Mouse (Mus musculus): ENCODE measurements around the gene Pan2. TPM values are rescaled to one million over a fixed set of nuclear protein-coding genes. Genes with fewer than 3 reads are reported as not detected.

Pan2 gene
- polyA plus RNA-seq, 1 experiment from 2014 or later: 26.1 TPM

GRCm38 (mm10) chr10:128359226-128359625, 56.1 kb downstream of the Pan2 start:
- no peak overlapping the region for H3K27ac ChIP-seq (ENCODE audit: low read length)
- WGBS: 61% methylated on average over 6 of the region's 6 CpGs
- no peaks in the 10 kb centered on the region for H3K9me3 ChIP-seq (replicated peaks; ENCODE audit: control insufficient read depth, low read length)
- no peaks in the 10 kb centered on the region for H3K4me1 ChIP-seq (ENCODE audit: control insufficient read depth, insufficient read depth, low read length)
- H3K4me3 ChIP-seq (ENCODE audit: low read length): no peak overlapping the region
- H3K27me3 ChIP-seq (ENCODE audit: control insufficient read depth, insufficient read depth, low read length): no peaks in the 10 kb centered on the region
- ATAC-seq (replicated peaks; ENCODE audit: extremely low read depth, insufficient read depth, low FRiP score): no peak
- no peak overlapping the region for H3K9ac ChIP-seq (ENCODE audit: low read length)
- no peak overlapping the region for H3K4me2 ChIP-seq (ENCODE audit: low read depth, low read length)
- peaks cover 54% of the 10 kb centered on the region for H3K36me3 ChIP-seq (ENCODE audit: control insufficient read depth, insufficient read depth)

- Histone ChIP-seq H3K9ac (ENCODE audit: low read length) (no peak overlapping the region), H3K4me1 (ENCODE audit: control insufficient read depth, insufficient read depth, low read length) (no peaks in the 10 kb centered on the region), H3K4me3 (ENCODE audit: low read length) (no peak overlapping the region), H3K27me3 (ENCODE audit: control insufficient read depth, insufficient read depth, low read length) (no peaks in the 10 kb centered on the region), H3K4me2 (ENCODE audit: low read depth, low read length) (no peak overlapping the region), H3K27ac (ENCODE audit: low read length) (0 out of 2 replicates have a peak overlapping the region, but pooled peaks have one; percentile 7), H3K36me3 (ENCODE audit: control insufficient read depth, insufficient read depth) (peaks cover 50% of the 10 kb centered on the region), H3K9me3 (replicated peaks; ENCODE audit: control insufficient read depth, low read length) (no peaks in the 10 kb centered on the region)
- WGBS: 69% methylated on average over 6 of the region's 6 CpGs
- no peak for ATAC-seq (replicated peaks; ENCODE audit: extremely low read depth, insufficient read depth, low FRiP score)
Measured at GRCm38 (mm10) chr10:128361836-128362235, 58.7 kb downstream of the Pan2 start.

GRCm38 (mm10) chr10:128362568-128362967, 59.4 kb downstream of the Pan2 start:
- Histone ChIP-seq H3K4me1 (ENCODE audit: control insufficient read depth, insufficient read depth, low read length) (peaks cover 3% of the 10 kb centered on the region), H3K4me3 (ENCODE audit: low read length) (no peak overlapping the region), H3K27ac (ENCODE audit: low read length) (no peak overlapping the region), H3K9me3 (replicated peaks; ENCODE audit: control insufficient read depth, low read length) (no peaks in the 10 kb centered on the region), H3K27me3 (ENCODE audit: control insufficient read depth, insufficient read depth, low read length) (no peaks in the 10 kb centered on the region), H3K9ac (ENCODE audit: low read length) (no peak overlapping the region), H3K36me3 (ENCODE audit: control insufficient read depth, insufficient read depth) (peaks cover 50% of the 10 kb centered on the region), H3K4me2 (ENCODE audit: low read depth, low read length) (no peak overlapping the region)
- 53% methylated on average over 3 of the region's 3 CpGs for WGBS
- no peak for ATAC-seq (replicated peaks; ENCODE audit: extremely low read depth, insufficient read depth, low FRiP score)

- H3K36me3 ChIP-seq (ENCODE audit: control insufficient read depth, insufficient read depth): peaks cover 14% of the 10 kb centered on the region; the same call in 1 of the 2 replicates
- no peaks in the 10 kb centered on the region for H3K27me3 ChIP-seq (ENCODE audit: control insufficient read depth, insufficient read depth, low read length)
- peak overlapping the region; percentile 97 for H3K4me2 ChIP-seq (ENCODE audit: low read depth, low read length)
- H3K4me3 ChIP-seq (ENCODE audit: low read length): peak overlapping the region; percentile 85
- no peak for ATAC-seq (replicated peaks; ENCODE audit: extremely low read depth, insufficient read depth, low FRiP score)
- peak overlapping the region; percentile 95 for H3K27ac ChIP-seq (ENCODE audit: low read length)
- H3K9me3 ChIP-seq (replicated peaks; ENCODE audit: control insufficient read depth, low read length): no peaks in the 10 kb centered on the region
- peaks cover 16% of the 10 kb centered on the region for H3K4me1 ChIP-seq (ENCODE audit: control insufficient read depth, insufficient read depth, low read length)
- 14% methylated on average over 19 of the region's 19 CpGs for WGBS
- peak overlapping the region; percentile 85 for H3K9ac ChIP-seq (ENCODE audit: low read length)
Measured at GRCm38 (mm10) chr10:128367899-128368401, 64.8 kb downstream of the Pan2 start.

DNA sequence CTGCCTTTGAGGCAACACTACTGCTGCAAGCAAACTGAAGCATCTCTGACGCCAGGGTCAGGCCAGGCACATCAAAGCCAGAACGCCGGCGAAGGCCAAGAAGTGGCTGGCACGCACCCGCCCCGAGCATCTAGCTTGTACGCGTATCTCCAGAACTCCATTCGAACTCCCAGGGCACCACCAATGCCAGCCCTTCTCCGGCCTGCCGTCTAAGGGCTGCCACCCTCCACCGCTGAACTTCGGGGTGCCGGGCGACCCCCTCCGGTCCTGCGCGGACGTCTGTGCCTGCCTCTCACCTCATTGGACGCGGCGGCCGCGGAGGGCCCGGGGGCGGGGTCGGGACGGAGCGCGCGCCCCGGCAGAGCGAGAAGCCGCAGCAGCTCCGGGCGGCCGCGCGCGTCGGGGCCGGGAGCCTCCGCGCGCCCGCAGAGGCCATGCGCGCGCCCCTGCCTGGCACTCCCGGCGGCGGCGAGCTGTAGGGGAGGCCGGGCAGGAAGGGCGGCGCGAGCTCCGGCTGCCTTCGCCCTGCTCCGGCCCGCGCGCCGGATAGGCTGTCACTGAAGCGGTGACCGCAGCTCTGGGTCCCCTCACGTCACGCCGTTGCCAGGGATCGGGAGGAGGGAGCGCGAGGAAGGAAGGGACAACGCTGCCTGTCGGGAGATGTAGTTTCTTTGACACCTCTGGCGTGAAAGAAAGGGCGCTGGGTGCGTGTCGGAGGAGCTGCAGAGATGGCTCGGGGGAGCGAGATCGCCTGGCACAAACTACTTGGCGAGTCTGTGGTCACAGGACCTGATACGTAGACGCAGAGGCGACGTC, 65.5 kb downstream of the Pan2 start, which contains the start of gene Coq10a:
Gene Coq10a (minus strand): TSS at position 596 of the 816 bp plus-strand sequence.
- Histone ChIP-seq H3K4me2 (ENCODE audit: low read depth, low read length) (peak within 1 kb of the TSS; percentile 97), H3K27me3 (ENCODE audit: control insufficient read depth, insufficient read depth, low read length) (no peaks in the 10 kb centered on the region), H3K27ac (ENCODE audit: low read length) (peak within 1 kb of the TSS; percentile 95), H3K9me3 (replicated peaks; ENCODE audit: control insufficient read depth, low read length) (no peaks in the 10 kb centered on the region), H3K4me3 (ENCODE audit: low read length) (peak within 1 kb of the TSS; percentile 85), H3K36me3 (ENCODE audit: control insufficient read depth, insufficient read depth) (peaks cover 8% of the 10 kb centered on the region; the same call in 1 of the 2 replicates), H3K9ac (ENCODE audit: low read length) (peak within 1 kb of the TSS; percentile 85), H3K4me1 (ENCODE audit: control insufficient read depth, insufficient read depth, low read length) (peaks cover 18% of the 10 kb centered on the region)
- ATAC-seq (replicated peaks; ENCODE audit: extremely low read depth, insufficient read depth, low FRiP score): peak; percentile 91
- under 1% methylated on average over 78 of the region's 87 CpGs for WGBS

DNA sequence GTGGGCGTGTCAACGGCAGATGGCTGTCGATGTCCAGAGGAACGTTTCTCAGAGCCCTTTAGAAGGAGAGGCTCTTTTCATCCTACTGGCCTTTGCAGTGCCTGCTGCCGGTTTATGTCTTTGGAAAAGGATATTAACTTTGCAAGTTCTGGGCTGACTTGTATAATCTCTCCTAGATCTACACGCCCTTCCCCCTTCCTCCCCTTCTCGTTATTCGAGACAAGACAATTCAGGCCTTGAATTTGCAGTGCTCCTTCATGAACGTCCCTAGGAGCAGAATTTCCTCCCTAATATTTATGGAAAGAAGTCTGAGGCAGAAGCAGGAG, 66.0 kb downstream of the Pan2 start:
- Histone ChIP-seq H3K4me3 (ENCODE audit: low read length) (peak overlapping the region; percentile 85), H3K4me2 (ENCODE audit: low read depth, low read length) (peak overlapping the region; percentile 97), H3K27me3 (ENCODE audit: control insufficient read depth, insufficient read depth, low read length) (no peaks in the 10 kb centered on the region), H3K36me3 (ENCODE audit: control insufficient read depth, insufficient read depth) (peaks cover 5% of the 10 kb centered on the region; the same call in 1 of the 2 replicates), H3K27ac (ENCODE audit: low read length) (peak overlapping the region; percentile 95), H3K9ac (ENCODE audit: low read length) (peak overlapping the region; percentile 85), H3K4me1 (ENCODE audit: control insufficient read depth, insufficient read depth, low read length) (peaks cover 18% of the 10 kb centered on the region), H3K9me3 (replicated peaks; ENCODE audit: control insufficient read depth, low read length) (peaks cover under 1% of the 10 kb centered on the region)
- WGBS: 6% methylated on average over 9 of the region's 9 CpGs
- no peak for ATAC-seq (replicated peaks; ENCODE audit: extremely low read depth, insufficient read depth, low FRiP score)

DNA sequence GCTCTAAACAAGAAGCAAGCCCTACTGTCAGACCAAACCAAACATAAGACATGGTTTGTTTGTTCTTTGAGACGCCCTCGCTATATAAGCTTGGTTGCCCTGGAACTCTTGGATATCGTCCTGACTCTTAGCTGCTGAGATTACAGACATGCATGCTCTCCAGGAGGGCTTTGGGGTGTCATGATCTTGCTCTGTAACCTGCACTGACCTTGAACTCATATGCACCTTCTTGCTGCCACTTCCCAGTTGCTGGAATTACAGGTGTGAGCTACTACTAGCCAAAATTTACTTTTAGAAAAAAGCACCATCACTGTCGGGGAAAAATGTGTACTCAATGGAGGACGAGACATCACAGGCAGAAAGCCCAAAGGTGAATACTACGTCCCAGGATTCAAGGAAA, 66.5 kb downstream of the Pan2 start:
- no peaks in the 10 kb centered on the region for H3K27me3 ChIP-seq (ENCODE audit: control insufficient read depth, insufficient read depth, low read length)
- H3K27ac ChIP-seq (ENCODE audit: low read length): peak overlapping the region; percentile 95
- H3K4me3 ChIP-seq (ENCODE audit: low read length): peak overlapping the region; percentile 85
- peak overlapping the region; percentile 97 for H3K4me2 ChIP-seq (ENCODE audit: low read depth, low read length)
- WGBS: 78% methylated on average over 6 of the region's 6 CpGs
- H3K9me3 ChIP-seq (replicated peaks; ENCODE audit: control insufficient read depth, low read length): peaks cover 4% of the 10 kb centered on the region
- peak overlapping the region; percentile 85 for H3K9ac ChIP-seq (ENCODE audit: low read length)
- peaks cover 4% of the 10 kb centered on the region; the same call in 1 of the 2 replicates for H3K36me3 ChIP-seq (ENCODE audit: control insufficient read depth, insufficient read depth)
- peaks cover 18% of the 10 kb centered on the region for H3K4me1 ChIP-seq (ENCODE audit: control insufficient read depth, insufficient read depth, low read length)
- ATAC-seq (replicated peaks; ENCODE audit: extremely low read depth, insufficient read depth, low FRiP score): no peak

DNA sequence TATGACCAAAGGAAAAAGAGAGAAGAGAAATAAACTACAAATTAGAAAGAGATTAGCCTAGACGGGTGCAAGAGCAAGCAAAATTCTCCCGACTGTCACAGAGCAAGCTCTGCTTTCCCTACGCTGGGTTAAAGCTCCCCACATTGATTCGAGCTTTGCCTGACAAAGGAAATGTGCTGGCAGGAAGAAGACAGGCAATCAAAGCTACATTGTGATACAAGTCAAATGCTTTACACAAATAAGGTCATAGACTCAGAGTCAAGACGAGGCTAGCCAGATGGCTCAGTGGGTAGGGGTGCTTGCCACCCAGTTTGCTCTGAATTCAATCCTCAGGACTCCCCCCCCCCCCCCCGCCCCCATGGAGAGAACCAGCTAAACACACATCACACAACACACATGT, 66.9 kb downstream of the Pan2 start:
- no peak overlapping the region for H3K9ac ChIP-seq (ENCODE audit: low read length)
- no peak overlapping the region for H3K27ac ChIP-seq (ENCODE audit: low read length)
- H3K36me3 ChIP-seq (ENCODE audit: control insufficient read depth, insufficient read depth): peaks cover 1% of the 10 kb centered on the region; the same call in 1 of the 2 replicates
- WGBS: 67% methylated on average over 5 of the region's 6 CpGs
- no peak overlapping the region for H3K4me2 ChIP-seq (ENCODE audit: low read depth, low read length)
- no peaks in the 10 kb centered on the region for H3K27me3 ChIP-seq (ENCODE audit: control insufficient read depth, insufficient read depth, low read length)
- ATAC-seq (replicated peaks; ENCODE audit: extremely low read depth, insufficient read depth, low FRiP score): no peak
- peaks cover 4% of the 10 kb centered on the region for H3K9me3 ChIP-seq (replicated peaks; ENCODE audit: control insufficient read depth, low read length)
- no peak overlapping the region for H3K4me3 ChIP-seq (ENCODE audit: low read length)
- H3K4me1 ChIP-seq (ENCODE audit: control insufficient read depth, insufficient read depth, low read length): peaks cover 18% of the 10 kb centered on the region

GRCm38 (mm10) chr10:128370601-128371000, 67.5 kb downstream of the Pan2 start:
- Histone ChIP-seq H3K36me3 (ENCODE audit: control insufficient read depth, insufficient read depth) (no peaks in the 10 kb centered on the region), H3K4me2 (ENCODE audit: low read depth, low read length) (no peak overlapping the region), H3K4me3 (ENCODE audit: low read length) (no peak overlapping the region), H3K9ac (ENCODE audit: low read length) (no peak overlapping the region), H3K4me1 (ENCODE audit: control insufficient read depth, insufficient read depth, low read length) (peaks cover 18% of the 10 kb centered on the region), H3K9me3 (replicated peaks; ENCODE audit: control insufficient read depth, low read length) (peaks cover 4% of the 10 kb centered on the region), H3K27ac (ENCODE audit: low read length) (no peak overlapping the region), H3K27me3 (ENCODE audit: control insufficient read depth, insufficient read depth, low read length) (no peaks in the 10 kb centered on the region)
- no peak for ATAC-seq (replicated peaks; ENCODE audit: extremely low read depth, insufficient read depth, low FRiP score)
- WGBS: 60% methylated on average over 4 of the region's 4 CpGs

Data from heart, embryonic 16.5 days (tissue).